Mouse (Mus musculus) ES-E14 (cell line): Measurements from ENCODE around the gene Slit2. TPM values are rescaled to one million over a fixed set of nuclear protein-coding genes. Genes with fewer than 3 reads are reported as not detected.

Experiments
- DNase-seq: peaks from one replicate; pipeline ENCODE4 v3.0.0-alpha.2; 2013; ENCODE audit warnings: low read depth, low spot score
- H3K27ac ChIP-seq: 2 replicates; pipeline ENCODE4 v1.5.1; 2012; ENCODE audit warnings: low read depth, mild to moderate bottlenecking, low read length, moderate library complexity, mixed read lengths; ENCODE audit not compliant: poor library complexity, insufficient read depth, severe bottlenecking
- H3K36me3 ChIP-seq: 2 replicates; pipeline ENCODE4 v1.6.1; 2012; ENCODE audit warnings: mild to moderate bottlenecking, low read length, moderate library complexity, mixed read lengths; ENCODE audit not compliant: control insufficient read depth, poor library complexity, insufficient read depth, severe bottlenecking
- H3K4me1 ChIP-seq, 2 experiments: fragments of 150-350 bp in 1 of 2; sonication (generic) in 1 of 2; 2 replicates each; pipeline ENCODE4 v1.6.1; 2012; ENCODE audit warnings: low read length in 2 of 2, mild to moderate bottlenecking in 1 of 2, mixed read lengths in 1 of 2; ENCODE audit not compliant: control insufficient read depth in 2 of 2, insufficient read depth in 2 of 2, poor library complexity in 1 of 2
- H3K4me3 ChIP-seq, 2 experiments: fragments of 150-350 bp in 1 of 2; sonication (generic) in 1 of 2; 2 replicates each; pipeline ENCODE4 v1.5.1; 2012; ENCODE audit warnings: low read length in 2 of 2, low read depth in 1 of 2, mild to moderate bottlenecking in 1 of 2, mixed read lengths in 1 of 2; ENCODE audit not compliant: insufficient read depth in 1 of 2, poor library complexity in 1 of 2, severe bottlenecking in 1 of 2
- H3K9ac ChIP-seq: 2 replicates; pipeline ENCODE4 v1.6.1; 2012; ENCODE audit warnings: low read depth, mild to moderate bottlenecking, low read length, mixed read lengths; ENCODE audit not compliant: poor library complexity, insufficient read depth, severe bottlenecking
- H3K9me3 ChIP-seq: fragments of 150-350 bp; sonication (generic); 2 replicates; pipeline ENCODE4 v1.6.1; 2012; ENCODE audit warnings: low read depth, mild to moderate bottlenecking, low read length; ENCODE audit not compliant: control insufficient read depth, insufficient read depth
- CHD2 ChIP-seq: IDR thresholded peaks from 2 replicates; pipeline ENCODE4 v1.6.1; 2014; ENCODE audit warnings: mild to moderate bottlenecking, low read depth, low read length, inconsistent platforms
- HCFC1 ChIP-seq: IDR thresholded peaks from 2 replicates; pipeline ENCODE4 v1.6.1; 2012; ENCODE audit warnings: low read length, inconsistent platforms, borderline replicate concordance; ENCODE audit not compliant: insufficient read depth
- MAFK ChIP-seq: IDR thresholded peaks from 2 replicates; pipeline ENCODE4 v1.6.1; 2014; ENCODE audit warnings: mild to moderate bottlenecking, low read depth, low read length, inconsistent platforms; ENCODE audit not compliant: insufficient read depth
- ZC3H11A ChIP-seq: IDR thresholded peaks from 2 replicates; pipeline ENCODE4 v1.6.1; 2012; ENCODE audit warnings: low read depth, mild to moderate bottlenecking, inconsistent platforms, low read length, borderline replicate concordance
- ZNF384 ChIP-seq: IDR thresholded peaks from 2 replicates; pipeline ENCODE4 v1.6.1; 2012; ENCODE audit warnings: low read depth, low read length, inconsistent platforms
- in situ Hi-C, 2 experiments: fragments of 600-800 bp; cut with MboI; formaldehyde crosslinking; loops; one replicate each; pipeline ENCODE4 v1.15.1; 2025; ENCODE audit warnings: low sequenced_read_pairs in 2 of 2, inconsistent platforms in 1 of 2; ENCODE audit not compliant: unreplicated experiment in 2 of 2
- total RNA-seq: library from RNA; depleted of rRNA; stranded (reverse); fragments of 300-350 nt; gene quantifications from 2 replicates; pipeline ENCODE4 v1.2.3, GENCODE M21; 2012

Slit2 gene
- total RNA-seq, 1 experiment, result 4.6 TPM

GRCm38 (mm10) chr5:48181646-48182302 is 198.8 kb downstream of the Slit2 start:
- no peak overlapping the region for H3K4me3 ChIP-seq
- H3K36me3 ChIP-seq, result no peaks in the 10 kb centered on the region
- H3K9ac ChIP-seq, result no peak overlapping the region
- no peak overlapping the region for H3K27ac ChIP-seq
- no peak for DNase-seq
- no peaks in the 10 kb centered on the region for H3K4me1 ChIP-seq
- in situ Hi-C loops, result no loop called here
- no peaks in the 10 kb centered on the region for H3K9me3 ChIP-seq
- TF ChIP-seq MAFK (no peak), HCFC1 (no peak), ZNF384 (no peak), ZC3H11A (no peak), CHD2 (no peak)

GRCm38 (mm10) chr5:48184358-48184757 is 201.4 kb downstream of the Slit2 start:
- Histone ChIP-seq H3K9me3 (no peaks in the 10 kb centered on the region), H3K36me3 (no peaks in the 10 kb centered on the region), H3K27ac (no peak overlapping the region), H3K4me3 (no peak overlapping the region), H3K4me1 (no peaks in the 10 kb centered on the region), H3K9ac (no peak overlapping the region)
- no peak for DNase-seq
- TF ChIP-seq ZC3H11A (no peak), MAFK (peak; percentile 89), HCFC1 (no peak), ZNF384 (no peak), CHD2 (no peak)
- in situ Hi-C loops, result no loop called here

- Histone ChIP-seq H3K9me3 (no peaks in the 10 kb centered on the region), H3K9ac (no peak overlapping the region), H3K27ac (no peak overlapping the region), H3K4me3 (no peak overlapping the region), H3K36me3 (no peaks in the 10 kb centered on the region), H3K4me1 (no peaks in the 10 kb centered on the region)
- in situ Hi-C loops, result no loop called here
- no peak for DNase-seq
- TF ChIP-seq ZNF384 (no peak), CHD2 (no peak), HCFC1 (no peak), ZC3H11A (no peak), MAFK (no peak)
Observed at GRCm38 (mm10) chr5:48187819-48188218, 204.9 kb downstream of the Slit2 start.

- Histone ChIP-seq H3K27ac (no peak overlapping the region), H3K9ac (no peak overlapping the region), H3K4me3 (no peak overlapping the region), H3K9me3 (no peaks in the 10 kb centered on the region), H3K4me1 (no peaks in the 10 kb centered on the region), H3K36me3 (no peaks in the 10 kb centered on the region)
- DNase-seq, result no peak
- in situ Hi-C loops, result no loop called here
- TF ChIP-seq CHD2 (no peak), ZNF384 (no peak), HCFC1 (no peak), ZC3H11A (no peak), MAFK (no peak)
Observed at GRCm38 (mm10) chr5:48199380-48199779, 216.4 kb downstream of the Slit2 start.

GRCm38 (mm10) chr5:48215248-48215647 is 232.3 kb downstream of the Slit2 start:
- H3K27ac ChIP-seq, result no peak overlapping the region
- TF ChIP-seq ZC3H11A (no peak), ZNF384 (no peak), CHD2 (no peak), MAFK (no peak)
- in situ Hi-C loops, result no loop called here

More at GRCm38 (mm10) chr5:48215248-48215647, 232.3 kb downstream of the Slit2 start:
- DNase-seq, result no peak
- H3K9me3 ChIP-seq, result no peaks in the 10 kb centered on the region
- no peaks in the 10 kb centered on the region for H3K4me1 ChIP-seq
- no peak overlapping the region for H3K4me3 ChIP-seq
- H3K36me3 ChIP-seq, result no peaks in the 10 kb centered on the region
- H3K9ac ChIP-seq, result no peak overlapping the region
